Mouse (Mus musculus) intestine, postnatal 0 days (tissue): Measurements from ENCODE around the gene Irf2bp1. TPM values are rescaled to one million over a fixed set of nuclear protein-coding genes. Genes with fewer than 3 reads are reported as not detected.

Experiments used
- ATAC-seq: fragments of 200-750 bp; cut with Nextera tagmentation; 2 replicates; pipeline ENCODE4 v1.8.0; 2017; ENCODE audit warnings: mild to moderate bottlenecking, moderate TSS enrichment, moderate library complexity
- H3K27ac ChIP-seq: fragments of 300-500 bp; sonication (generic); 2 replicates; pipeline ENCODE4 v1.5.1; 2014; ENCODE audit warnings: mild to moderate bottlenecking, low read depth, low read length, moderate library complexity
- H3K27me3 ChIP-seq: fragments of 300-500 bp; sonication (generic); replicated peaks from 2 replicates; pipeline ENCODE4 v1.6.1; 2014; ENCODE audit warnings: low read length, mixed read lengths; ENCODE audit not compliant: control insufficient read depth, insufficient read depth
- H3K36me3 ChIP-seq: fragments of 300-500 bp; sonication (generic); 2 replicates; pipeline ENCODE4 v1.6.1; 2014; ENCODE audit warnings: mild to moderate bottlenecking, moderate library complexity; ENCODE audit not compliant: control insufficient read depth, insufficient read depth
- H3K4me1 ChIP-seq: fragments of 300-500 bp; sonication (generic); replicated peaks from 2 replicates; pipeline ENCODE4 v1.6.1; 2014; ENCODE audit warnings: antibody characterized with exemption, low read length, mixed read lengths; ENCODE audit not compliant: control insufficient read depth, insufficient read depth
- H3K4me2 ChIP-seq: fragments of 300-500 bp; sonication (generic); replicated peaks from 2 replicates; pipeline ENCODE4 v1.6.1; 2014; ENCODE audit warnings: low read depth, mild to moderate bottlenecking, moderate library complexity
- H3K4me3 ChIP-seq: fragments of 300-500 bp; sonication (generic); 2 replicates; pipeline ENCODE4 v1.5.1; 2014; ENCODE audit warnings: low read depth, low read length
- H3K9ac ChIP-seq: fragments of 300-500 bp; sonication (generic); 2 replicates; pipeline ENCODE4 v1.6.1; 2014; ENCODE audit warnings: mild to moderate bottlenecking, low read depth, low read length
- H3K9me3 ChIP-seq: fragments of 300-500 bp; sonication (generic); 2 replicates; pipeline ENCODE4 v1.6.1; 2016; ENCODE audit warnings: mixed run types; ENCODE audit not compliant: control insufficient read depth
- CTCF ChIP-seq: sonication (generic); IDR thresholded peaks from 2 replicates; pipeline ENCODE4 v1.5.1; 2016; ENCODE audit warnings: low read depth, mild to moderate bottlenecking, control low read depth, antibody characterized with exemption, moderate library complexity
- WGBS: fragments of 180-500 bp; shearing (Covaris S2); extraction: QIAGEN DNeasy Blood & Tissue Kit; methylation state at CpG from one replicate; pipeline ENCODE4 v1.1.7; 2014; 5-methylcytosine and 5-hydroxymethylcytosine counted together
- polyA plus RNA-seq: library from polyadenylated mRNA; unstranded; fragments of >200 nt; fragmentation: Nextera tagmentation; extraction: Ambion mirVana; gene quantifications from 2 replicates; pipeline ENCODE4 v1.2.1, GENCODE M21; 2015

Irf2bp1 gene
- polyA plus RNA-seq, 1 experiment from 2014 or later = 11.4 TPM

- Histone ChIP-seq H3K9me3 (no peaks in the 10 kb centered on the region), H3K36me3 (no peaks in the 10 kb centered on the region), H3K9ac (no peak overlapping the region), H3K4me3 (no peak overlapping the region), H3K27ac (no peak overlapping the region), H3K4me2 (peak overlapping the region; percentile 85), H3K4me1 (peaks cover 3% of the 10 kb centered on the region; the same call in 1 of the 2 replicates), H3K27me3 (peaks cover 9% of the 10 kb centered on the region; the same call in 1 of the 2 replicates)
- ATAC-seq = no peak
- TF ChIP-seq CTCF = no peak
- 13% methylated on average over 8 of the region's 8 CpGs for WGBS
These were observed 17.2 kb downstream of the Irf2bp1 start for GRCm38 (mm10) chr7:19021048-19021447.

GRCm38 (mm10) chr7:19022189-19022958, 18.5 kb downstream of the Irf2bp1 start:
- no peak overlapping the region; the same call in 1 of the 2 replicates for H3K27ac ChIP-seq
- 33% methylated on average over 18 of the region's 18 CpGs for WGBS
- H3K9ac ChIP-seq = peak overlapping the region; percentile 28; the same call in 1 of the 2 replicates
- ATAC-seq = no peak
- no peaks in the 10 kb centered on the region for H3K36me3 ChIP-seq
- peaks cover 6% of the 10 kb centered on the region; the same call in 1 of the 2 replicates for H3K4me1 ChIP-seq
- no peaks in the 10 kb centered on the region for H3K9me3 ChIP-seq
- peak overlapping the region; percentile 85 for H3K4me2 ChIP-seq
- peak overlapping the region; percentile 83 for H3K4me3 ChIP-seq
- H3K27me3 ChIP-seq = peaks cover 9% of the 10 kb centered on the region; the same call in 1 of the 2 replicates
- TF ChIP-seq CTCF = no peak

GRCm38 (mm10) chr7:19023357-19023814, 19.5 kb downstream of the Irf2bp1 start, which contains the start of gene Foxa3:
TSS of gene Foxa3 (minus strand) at chr7:19023538.
- peak within 1 kb of the TSS; percentile 79 for H3K9ac ChIP-seq
- peak within 1 kb of the TSS; percentile 83 for H3K4me3 ChIP-seq
- H3K27me3 ChIP-seq = peaks cover 9% of the 10 kb centered on the region; the same call in 1 of the 2 replicates
- peak; percentile 60 for ATAC-seq
- H3K36me3 ChIP-seq = no peaks in the 10 kb centered on the region
- WGBS = 2% methylated on average over 30 of the region's 30 CpGs
- H3K9me3 ChIP-seq = no peaks in the 10 kb centered on the region
- H3K4me1 ChIP-seq = peaks cover 6% of the 10 kb centered on the region; the same call in 1 of the 2 replicates
- peak; percentile 67 for TF ChIP-seq CTCF
- peak within 1 kb of the TSS; percentile 23; the same call in 1 of the 2 replicates for H3K27ac ChIP-seq
- peak within 1 kb of the TSS; percentile 85 for H3K4me2 ChIP-seq

GRCm38 (mm10) chr7:19024096-19024506, 20.3 kb downstream of the Irf2bp1 start, which contains the start of gene Sympk:
TSS of gene Sympk (plus strand) at chr7:19024377.
- H3K9me3 ChIP-seq = no peaks in the 10 kb centered on the region
- WGBS = under 1% methylated on average over 49 of the region's 50 CpGs

GRCm38 (mm10) chr7:19024581-19025255, 20.9 kb downstream of the Irf2bp1 start:
- no peak for TF ChIP-seq CTCF
- Histone ChIP-seq H3K27me3 (peaks cover 9% of the 10 kb centered on the region; the same call in 1 of the 2 replicates), H3K4me2 (peak overlapping the region; percentile 85), H3K9ac (peak overlapping the region; percentile 79), H3K9me3 (no peaks in the 10 kb centered on the region), H3K27ac (peak overlapping the region; percentile 23; the same call in 1 of the 2 replicates), H3K4me1 (peaks cover 6% of the 10 kb centered on the region; the same call in 1 of the 2 replicates), H3K36me3 (peaks cover 12% of the 10 kb centered on the region), H3K4me3 (peak overlapping the region; percentile 83)
- ATAC-seq = peak; percentile 37
- under 1% methylated on average over 34 of the region's 36 CpGs for WGBS

More at GRCm38 (mm10) chr7:19024096-19024506, 20.3 kb downstream of the Irf2bp1 start, which contains the start of gene Sympk:
- peaks cover 6% of the 10 kb centered on the region; the same call in 1 of the 2 replicates for H3K36me3 ChIP-seq
- H3K4me2 ChIP-seq = peak within 1 kb of the TSS; percentile 85
- peak within 1 kb of the TSS; percentile 83 for H3K4me3 ChIP-seq
- H3K9ac ChIP-seq = peak within 1 kb of the TSS; percentile 79
- no peak for TF ChIP-seq CTCF
- peak within 1 kb of the TSS; percentile 23; the same call in 1 of the 2 replicates for H3K27ac ChIP-seq
- H3K4me1 ChIP-seq = peaks cover 6% of the 10 kb centered on the region; the same call in 1 of the 2 replicates
- H3K27me3 ChIP-seq = peaks cover 9% of the 10 kb centered on the region; the same call in 1 of the 2 replicates
- ATAC-seq = peak; percentile 92
